Mouse (Mus musculus): ENCODE measurements at regions not wholly inside any gene's neighbourhood (a gene's known extent, or its start where the extent isn't known, plus 50 kb on each side); places are given as distances from the start of the nearest gene placed in this dataset.
"Not testable (repeated sequence)": the region's sequence is repeated elsewhere in the genome, so short reads cannot be mapped to it uniquely, and the experiment has no call there.

- not testable (repeated sequence) for TF ChIP-seq POLR2A (IDR thresholded peaks at IDR 0.05; ENCODE audit: low read depth, low read length); CTCF (IDR thresholded peaks at IDR 0.05; ENCODE audit: extremely low read depth, insufficient read length, insufficient replicate concordance, low read depth, low read length)
Measured at GRCm38 (mm10) chr1:181270469-181270868, 58.7 kb upstream of the Wdr26 start.
